ENCODE assay signal across 8 mouse cellular contexts in genomic region chr4:155235311-155236119, GRCm38 (mm10). TPM values are rescaled to one million over a fixed set of nuclear protein-coding genes. Genes with fewer than 3 reads are reported as not detected.
DNase-seq lines count a peak whose midpoint lies in the region; ATAC-seq and TF ChIP-seq lines count a peak whose summit lies in the region.

No protein-coding gene starts in this region.

- no peak for TF ChIP-seq RAD21 in MEL (IDR thresholded peaks at IDR 0.05; ENCODE audit: low read depth, low read length)

- no peaks in the 10 kb centered on the region for H3K9me3 ChIP-seq in MEL (replicated peaks; ENCODE audit: insufficient read depth, low read length)
- no peaks in the 10 kb centered on the region for H3K9me3 ChIP-seq in forebrain, embryonic 16.5 days (ENCODE audit: control insufficient read depth, low read length)
- H3K9me3 ChIP-seq in liver, embryonic 13.5 days (replicated peaks): no peaks in the 10 kb centered on the region

- H3K4me3 ChIP-seq in MEL (ENCODE audit: control insufficient read depth in 1 of 2, insufficient read depth in 1 of 2, low read depth in 2 of 2, low read length in 2 of 2): peak overlapping the region in 1 of 2 experiments; percentile 2; a peak in 1 of 4 replicates
- H3K4me3 ChIP-seq in forebrain, embryonic 16.5 days (replicated peaks; ENCODE audit: low read length): peak overlapping the region; percentile 21
- 0 out of 2 replicates have a peak overlapping the region, but pooled peaks have one; percentile 8 for H3K4me3 ChIP-seq in liver, embryonic 13.5 days (replicated peaks)

- TF ChIP-seq EP300 in MEL (IDR thresholded peaks at IDR 0.05; ENCODE audit: low read depth in 1 of 2, low read length in 2 of 2): no peak

- no peak for TF ChIP-seq POLR2A in MEL (IDR thresholded peaks at IDR 0.05; ENCODE audit: control insufficient read depth in 1 of 2, insufficient read depth in 1 of 2, low read depth in 1 of 2, low read length in 2 of 2, poor library complexity in 1 of 2)

- peak; percentile 89 for ATAC-seq in forebrain, embryonic 16.5 days
- peak; percentile 48 for ATAC-seq in liver, embryonic 13.5 days (ENCODE audit: low read depth)

- DNase-seq in MEL (ENCODE audit: low read depth, low spot score): no peak
- peak; percentile 86 for DNase-seq in cerebellum, adult 11-12 months
- peak; percentile 92 to 94 for DNase-seq in heart, postnatal 14 days
- DNase-seq in kidney, postnatal 36 days: peak; percentile 95 to 96
- peak; percentile 25 for DNase-seq in liver, embryonic 13.5 days
- DNase-seq in neural tube, embryonic 10.5 days (ENCODE audit: extremely low spot score, low spot score): peak; percentile 81
- peak; percentile 60 for DNase-seq in thymus, postnatal 25 days

- TF ChIP-seq CTCF in MEL (IDR thresholded peaks at IDR 0.05 in 2 of 3, conservative IDR thresholded peaks at IDR 0.05 in 1 of 3; ENCODE audit: control insufficient read depth in 1 of 3, insufficient read depth in 1 of 3, low read depth in 2 of 3, low read length in 3 of 3, poor library complexity in 1 of 3, severe bottlenecking in 1 of 3): no peak

- intact Hi-C loops in heart, postnatal 14 days (cut with DNase I): loop anchor here (2.0 kb wide), 1 partner anchor 13 kb away; the partner anchor contains the start of gene Faap20

- 0 out of 4 replicates have a peak, but pooled peaks cover 0 to 10% of the 10 kb centered on the region in 2 experiments for H3K4me1 ChIP-seq in MEL (ENCODE audit: control insufficient read depth in 1 of 2, insufficient read depth in 2 of 2, low read length in 2 of 2)
- H3K4me1 ChIP-seq in forebrain, embryonic 16.5 days (replicated peaks; ENCODE audit: control insufficient read depth, insufficient read depth, low read length): peaks cover 34% of the 10 kb centered on the region
- peaks cover 41% of the 10 kb centered on the region for H3K4me1 ChIP-seq in liver, embryonic 13.5 days (replicated peaks)

- peaks cover 1 to 3% of the 10 kb centered on the region in 2 experiments for H3K27me3 ChIP-seq in MEL (ENCODE audit: control insufficient read depth in 1 of 2, insufficient read depth in 2 of 2, low read length in 2 of 2)
- H3K27me3 ChIP-seq in forebrain, embryonic 16.5 days (replicated peaks; ENCODE audit: control insufficient read depth, insufficient read depth, low read length): no peaks in the 10 kb centered on the region
- no peaks in the 10 kb centered on the region for H3K27me3 ChIP-seq in liver, embryonic 13.5 days

- H3K79me2 ChIP-seq in MEL (ENCODE audit: control insufficient read depth, insufficient read depth, low read length, poor library complexity): no peaks in the 10 kb centered on the region

- peak overlapping the region; percentile 45 for H3K9ac ChIP-seq in MEL (ENCODE audit: control insufficient read depth, low read depth, low read length, poor library complexity, severe bottlenecking)
- H3K9ac ChIP-seq in forebrain, embryonic 16.5 days (replicated peaks; ENCODE audit: low read depth, low read length): peak overlapping the region; percentile 66
- peak overlapping the region; percentile 51; the same call in 1 of the 2 replicates for H3K9ac ChIP-seq in liver, embryonic 13.5 days

- H3K4me2 ChIP-seq in forebrain, embryonic 16.5 days (ENCODE audit: low read length): peak overlapping the region; percentile 53
- H3K4me2 ChIP-seq in liver, embryonic 13.5 days: peak overlapping the region; percentile 35

- peak overlapping the region; percentile 52 for H3K27ac ChIP-seq in MEL (ENCODE audit: control insufficient read depth, low read depth, low read length)
- peak overlapping the region; percentile 98 for H3K27ac ChIP-seq in forebrain, embryonic 16.5 days (ENCODE audit: low read length)
- H3K27ac ChIP-seq in liver, embryonic 13.5 days: peak overlapping the region; percentile 87

- H3K36me3 ChIP-seq in MEL (ENCODE audit: control insufficient read depth in 1 of 2, insufficient read depth in 2 of 2, low read length in 2 of 2): peaks cover 0 to 2% of the 10 kb centered on the region in 2 experiments; a peak in 1 of 4 replicates
- no peaks in the 10 kb centered on the region for H3K36me3 ChIP-seq in forebrain, embryonic 16.5 days (ENCODE audit: control insufficient read depth, insufficient read depth)
- no peaks in the 10 kb centered on the region for H3K36me3 ChIP-seq in liver, embryonic 13.5 days

- WGBS in forebrain, embryonic 16.5 days: 5% methylated on average over 17 of the region's 18 CpGs
- WGBS in liver, embryonic 13.5 days (ENCODE audit: insufficient replicate concordance): 16% methylated on average over 18 of the region's 18 CpGs

TF ChIP-seq in MEL, 35 proteins besides CTCF, POLR2A, EP300 and RAD21:
- TF ChIP-seq GABPA (IDR thresholded peaks at IDR 0.05; ENCODE audit: low read depth, low read length): no peak
- no peak for TF ChIP-seq MYB (IDR thresholded peaks at IDR 0.05; ENCODE audit: low read depth, low read length)
- TF ChIP-seq MYC (IDR thresholded peaks at IDR 0.05; ENCODE audit: low read depth, low read length): no peak

RNA-seq across cellular contexts. Expression of gene Ski, which starts 13.1 kb away (rescaled TPM):
- 6.2 and 6.9 TPM in 2 replicates for total RNA-seq in MEL (2012; rRNA removed)
- 10 to 100 TPM in 1 of 2 experiments, not detected in 1; 16.1 TPM for polyA plus RNA-seq in MEL (2012; ENCODE audit: insufficient read depth in 1 of 2, insufficient read length in 2 of 2, low read depth in 1 of 2, low replicate concordance in 2 of 2, missing spikeins in 1 of 2)
- 15.8 and 16.0 TPM in 2 replicates for polyA plus RNA-seq in forebrain, embryonic 16.5 days (2015; fragmentation: Nextera tagmentation; extraction: Ambion mirVana)
- total RNA-seq in heart, postnatal 14 days (2021): 10 to 100 TPM; 65.0 to 65.3 TPM
- 2.2 and 2.4 TPM in 2 replicates for polyA plus RNA-seq in liver, embryonic 13.5 days (2015; fragmentation: Nextera tagmentation; extraction: Ambion mirVana)

RNA-seq across cellular contexts. Expression of gene Faap20, which starts 14.1 kb away (rescaled TPM):
- 14.1 and 18.6 TPM in 2 replicates for total RNA-seq in MEL (2012; rRNA removed)
- 10 to 100 TPM in 1 of 2 experiments, not detected in 1; 34.4 TPM for polyA plus RNA-seq in MEL (2012; ENCODE audit: insufficient read depth in 1 of 2, insufficient read length in 2 of 2, low read depth in 1 of 2, low replicate concordance in 2 of 2, missing spikeins in 1 of 2)
- polyA plus RNA-seq in forebrain, embryonic 16.5 days (2015; fragmentation: Nextera tagmentation; extraction: Ambion mirVana): 79.4 and 84.0 TPM in 2 replicates
- total RNA-seq in heart, postnatal 14 days (2021): 10 to 100 TPM; 19.0 to 19.6 TPM
- polyA plus RNA-seq in liver, embryonic 13.5 days (2015; fragmentation: Nextera tagmentation; extraction: Ambion mirVana): 23.4 and 23.6 TPM in 2 replicates
